Mouse (Mus musculus) urinary bladder, adult 18-20 months (tissue): ENCODE results near the gene Tbxas1.

Experiments used
- DNase-seq, 2 experiments: peaks; one replicate each; pipeline ENCODE4 v3.0.0; 2022; ENCODE audit warnings: low spot score in 2 of 2, mixed read lengths in 2 of 2

The Tbxas1 gene

GRCm38 (mm10) chr6:38922517-38922916, 47.3 kb downstream of the Tbxas1 start:
- no peak for DNase-seq

GRCm38 (mm10) chr6:38923450-38923849, 48.2 kb downstream of the Tbxas1 start:
- DNase-seq, result no peak

GRCm38 (mm10) chr6:38923870-38924817, 48.9 kb downstream of the Tbxas1 start:
- no peak for DNase-seq

- DNase-seq, result no peak
Measured at GRCm38 (mm10) chr6:38925719-38926118, 50.5 kb downstream of the Tbxas1 start.

GRCm38 (mm10) chr6:38926135-38926962, 51.1 kb downstream of the Tbxas1 start:
- no peak for DNase-seq

GRCm38 (mm10) chr6:38926963-38927361, 51.8 kb downstream of the Tbxas1 start:
- DNase-seq, result no peak

- DNase-seq, result no peak
Measured at GRCm38 (mm10) chr6:38928489-38928888, 53.3 kb downstream of the Tbxas1 start.

GRCm38 (mm10) chr6:38936009-38936408, 60.8 kb downstream of the Tbxas1 start:
- no peak for DNase-seq

GRCm38 (mm10) chr6:38938421-38938820, 63.2 kb downstream of the Tbxas1 start:
- no peak for DNase-seq

GRCm38 (mm10) chr6:38939096-38939495, 63.9 kb downstream of the Tbxas1 start:
- DNase-seq, result no peak

GRCm38 (mm10) chr6:38941016-38941415, 65.8 kb downstream of the Tbxas1 start:
- no peak for DNase-seq

- no peak for DNase-seq
Measured at GRCm38 (mm10) chr6:38942771-38943170, 67.6 kb downstream of the Tbxas1 start.

GRCm38 (mm10) chr6:38944392-38944791, 69.2 kb downstream of the Tbxas1 start:
- DNase-seq, result no peak

GRCm38 (mm10) chr6:38944826-38945225, 69.6 kb downstream of the Tbxas1 start:
- DNase-seq, result no peak

GRCm38 (mm10) chr6:38945681-38946080, 70.5 kb downstream of the Tbxas1 start:
- no peak for DNase-seq

- no peak for DNase-seq
Measured at GRCm38 (mm10) chr6:38947282-38947681, 72.1 kb downstream of the Tbxas1 start.

- no peak for DNase-seq
Measured at GRCm38 (mm10) chr6:38949683-38950161, 74.5 kb downstream of the Tbxas1 start.

- no peak for DNase-seq
Measured at GRCm38 (mm10) chr6:38950341-38950740, 75.1 kb downstream of the Tbxas1 start.

- no peak for DNase-seq
Measured at GRCm38 (mm10) chr6:38950838-38951237, 75.6 kb downstream of the Tbxas1 start.

GRCm38 (mm10) chr6:38956641-38957040, 81.4 kb downstream of the Tbxas1 start:
- DNase-seq, result no peak

GRCm38 (mm10) chr6:38957246-38957645, 82.0 kb downstream of the Tbxas1 start:
- no peak for DNase-seq

- no peak for DNase-seq
Measured at GRCm38 (mm10) chr6:38959502-38959901, 84.3 kb downstream of the Tbxas1 start.
